Mouse (Mus musculus) right cerebral cortex, postnatal 10 days (tissue): Measurements from ENCODE around the gene Gm7876.
"Not testable (repeated sequence)": the region's sequence is repeated elsewhere in the genome, so short reads cannot be mapped to it uniquely, and the experiment has no call there.

Experiments used
- DNase-seq, 2 experiments: peaks; one replicate each; pipeline ENCODE4 v3.0.0; 2021; ENCODE audit warnings: low spot score in 2 of 2

Gm7876 gene

DNA sequence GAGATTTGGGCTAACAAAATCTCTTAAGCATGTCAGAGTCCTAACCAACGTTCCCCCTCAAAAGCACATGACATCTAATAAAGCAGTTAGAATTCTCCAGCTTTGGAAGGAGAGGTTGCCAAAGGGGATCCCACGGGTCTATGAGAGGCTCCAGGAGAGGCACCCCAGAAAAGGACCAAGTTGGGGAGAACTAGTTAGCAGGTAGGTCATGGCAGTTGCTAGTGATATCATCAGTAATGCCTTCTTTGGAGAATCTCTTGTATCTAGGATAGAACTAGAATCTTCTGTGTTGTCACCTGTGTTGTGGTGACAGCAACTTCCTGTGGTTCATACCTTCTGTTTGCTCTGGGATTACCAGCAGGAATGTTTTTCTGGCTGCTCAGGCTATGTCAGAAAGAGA, at the start of gene Gm7876:
Gm7876 (plus strand) TSS at position 301 of the 400 bp plus-strand sequence.
- not testable (repeated sequence) for DNase-seq

DNA sequence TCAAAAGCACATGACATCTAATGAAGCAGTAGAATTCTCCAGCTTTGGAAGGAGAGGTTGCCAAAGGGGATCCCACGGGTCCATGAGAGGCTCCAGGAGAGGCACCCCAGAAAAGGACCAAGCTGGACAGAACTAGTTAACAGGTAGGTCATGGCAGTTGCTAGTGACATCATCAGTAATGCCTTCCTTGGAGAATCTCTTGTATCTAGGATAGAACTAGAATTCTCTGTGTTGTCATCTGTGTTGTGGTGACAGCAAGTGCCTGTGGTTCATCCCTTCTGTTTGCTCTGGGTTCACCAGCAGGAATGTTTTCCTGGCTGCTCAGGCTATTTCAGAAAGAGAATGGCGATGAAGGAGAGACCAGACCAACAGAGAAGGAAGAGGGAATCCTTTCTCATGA, 45.1 kb upstream of the Gm7876 start, which contains the start of gene Gm3239:
Gm3239 (plus strand) TSS at position 301 of the 400 bp plus-strand sequence.
- not testable (repeated sequence) for DNase-seq

DNA sequence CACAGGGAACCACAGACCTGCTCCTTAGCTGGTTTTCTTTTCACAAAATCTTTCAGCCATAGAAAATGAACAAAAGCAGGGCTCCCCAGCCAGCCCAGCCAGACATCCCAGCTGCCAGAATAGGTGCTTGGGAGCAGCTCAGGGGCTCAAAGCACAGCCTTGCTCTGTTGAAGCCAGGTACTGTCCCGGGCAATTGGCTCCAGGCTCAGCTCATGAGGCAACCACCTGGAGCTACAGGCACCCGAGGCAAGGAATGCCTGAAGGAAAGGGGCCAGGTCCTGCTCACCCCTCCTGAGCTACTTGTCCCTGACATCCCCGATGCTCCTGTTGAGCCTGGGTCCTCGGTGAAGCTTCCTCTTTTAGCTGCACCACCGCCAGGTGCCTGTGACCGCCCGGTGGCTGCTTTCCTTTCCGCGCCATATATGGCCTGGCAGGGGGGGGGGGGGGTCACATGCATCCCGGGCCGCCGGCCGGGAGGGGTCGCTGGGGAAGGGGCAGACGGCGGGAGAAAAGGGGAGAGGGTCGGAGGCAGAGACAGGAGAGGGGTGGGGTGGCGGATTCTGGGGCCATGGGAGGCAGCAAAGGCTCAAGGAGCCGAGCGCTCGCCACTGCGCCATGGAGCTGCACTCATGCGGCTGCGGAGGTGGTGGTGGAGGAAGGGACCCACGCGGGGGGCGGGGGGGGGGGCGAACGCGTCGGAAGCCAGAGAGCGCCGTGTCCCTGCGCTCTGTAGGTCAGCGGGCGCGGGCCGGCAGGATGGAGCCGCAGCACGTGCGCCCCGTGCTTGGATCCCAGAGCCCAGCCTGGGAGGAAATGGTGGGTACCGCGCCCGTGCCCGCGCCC, 17.2 kb downstream of the Gm7876 start, which contains the start of gene Gm3252:
Gm3252 (plus strand) TSS at position 738 of the 843 bp plus-strand sequence.
- DNase-seq, result not testable (repeated sequence)
